Mouse (Mus musculus) lung, postnatal 0 days (tissue): ENCODE results near the gene Ttc7. TPM values are rescaled to one million over a fixed set of nuclear protein-coding genes. Genes with fewer than 3 reads are reported as not detected.
A peak's percentile ranks its signal among the peaks of the same experiment; 100 is the strongest.

Source experiments
- ATAC-seq: fragments of 200-750 bp; cut with Nextera tagmentation; 2 replicates; pipeline ENCODE4 v1.8.0; 2017; ENCODE audit warnings: moderate library complexity
- DNase-seq: peaks from one replicate; pipeline ENCODE4 v3.0.0-alpha.2; 2016; ENCODE audit warnings: low spot score
- H3K27ac ChIP-seq: fragments of 300-500 bp; sonication (generic); 2 replicates; pipeline ENCODE4 v1.5.1; 2014; ENCODE audit warnings: antibody characterized with exemption, mild to moderate bottlenecking, low read length, mixed read lengths
- H3K27me3 ChIP-seq: fragments of 300-500 bp; sonication (generic); replicated peaks from 2 replicates; pipeline ENCODE4 v1.6.1; 2014; ENCODE audit warnings: low read length, mixed read lengths; ENCODE audit not compliant: insufficient read depth
- H3K36me3 ChIP-seq: fragments of 300-500 bp; sonication (generic); 2 replicates; pipeline ENCODE4 v1.6.1; 2014; ENCODE audit warnings: low read length, mixed read lengths; ENCODE audit not compliant: insufficient read depth
- H3K4me1 ChIP-seq: fragments of 300-500 bp; sonication (generic); 2 replicates; pipeline ENCODE4 v1.6.1; 2014; ENCODE audit warnings: antibody characterized with exemption, low read depth, low read length, mixed read lengths; ENCODE audit not compliant: insufficient read depth
- H3K4me2 ChIP-seq: fragments of 300-500 bp; sonication (generic); replicated peaks from 2 replicates; pipeline ENCODE4 v1.6.1; 2014; ENCODE audit warnings: low read depth, mild to moderate bottlenecking, low read length, moderate library complexity, mixed read lengths
- H3K4me3 ChIP-seq: fragments of 300-500 bp; sonication (generic); 2 replicates; pipeline ENCODE4 v1.5.1; 2014; ENCODE audit warnings: low read depth, low read length
- H3K9ac ChIP-seq: fragments of 300-500 bp; sonication (generic); replicated peaks from 2 replicates; pipeline ENCODE4 v1.6.1; 2014; ENCODE audit warnings: low read depth, mild to moderate bottlenecking
- H3K9me3 ChIP-seq: fragments of 300-500 bp; sonication (generic); 2 replicates; pipeline ENCODE4 v1.6.1; 2016; ENCODE audit warnings: low read length, mixed read lengths
- CTCF ChIP-seq: IDR thresholded peaks from 2 replicates; pipeline ENCODE4 v1.5.1; 2016; ENCODE audit warnings: antibody characterized with exemption, mild to moderate bottlenecking
- EP300 ChIP-seq: IDR thresholded peaks from 2 replicates; pipeline ENCODE4 v1.6.1; 2016; ENCODE audit warnings: antibody characterized with exemption, mild to moderate bottlenecking, control low read depth
- WGBS: fragments of 180-500 bp; shearing (Covaris S2); extraction: QIAGEN DNeasy Blood & Tissue Kit; methylation state at CpG from one replicate; pipeline ENCODE4 v1.1.7; 2014; 5-methylcytosine and 5-hydroxymethylcytosine counted together
- polyA plus RNA-seq: library from polyadenylated mRNA; unstranded; fragments of >200 nt; fragmentation: Nextera tagmentation; extraction: Ambion mirVana; gene quantifications from 2 replicates; pipeline ENCODE4 v1.2.1, GENCODE M21; 2015

The Ttc7 gene
- polyA plus RNA-seq, 1 experiment from 2014 or later, result 16.4 TPM

DNA sequence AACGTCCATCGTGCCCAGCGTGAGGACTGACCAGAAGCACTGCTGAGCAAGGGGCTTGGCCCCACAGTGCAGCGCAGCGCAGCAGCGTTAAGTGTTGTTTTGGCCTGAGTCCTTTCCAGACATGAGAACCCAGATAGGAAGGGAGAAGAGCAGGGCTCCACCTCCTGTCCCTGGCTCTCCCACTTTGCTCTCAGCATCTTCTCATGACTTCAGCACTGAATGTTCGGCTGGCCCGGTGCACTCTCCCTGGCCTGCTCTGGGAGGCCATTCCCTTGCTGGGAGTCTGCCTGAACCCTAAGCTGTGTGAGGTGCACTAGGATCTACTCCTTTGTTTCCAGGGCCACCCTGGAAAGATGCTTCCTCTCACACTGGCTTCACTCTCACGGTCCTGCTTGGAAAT lies 65.7 kb downstream of the Ttc7 start:
- Histone ChIP-seq H3K27ac (no peak overlapping the region), H3K4me1 (peaks cover 6% of the 10 kb centered on the region; the same call in 1 of the 2 replicates), H3K4me3 (no peak overlapping the region), H3K9ac (no peak overlapping the region), H3K27me3 (no peaks in the 10 kb centered on the region), H3K4me2 (no peak overlapping the region), H3K36me3 (no peaks in the 10 kb centered on the region), H3K9me3 (no peaks in the 10 kb centered on the region)
- DNase-seq, result no peak
- TF ChIP-seq CTCF (no peak), EP300 (no peak)
- 43% methylated on average over 9 of the region's 9 CpGs for WGBS
- no peak for ATAC-seq

- no peak for DNase-seq
- Histone ChIP-seq H3K4me2 (no peak overlapping the region), H3K4me3 (no peak overlapping the region), H3K9me3 (no peaks in the 10 kb centered on the region), H3K36me3 (no peaks in the 10 kb centered on the region), H3K4me1 (peaks cover 6% of the 10 kb centered on the region; the same call in 1 of the 2 replicates), H3K9ac (no peak overlapping the region), H3K27ac (no peak overlapping the region), H3K27me3 (no peaks in the 10 kb centered on the region)
- peak; percentile 41 for TF ChIP-seq CTCF
- TF ChIP-seq EP300, result no peak
- WGBS, result 39% methylated on average over 9 of the region's 9 CpGs
- no peak for ATAC-seq
Observed at GRCm38 (mm10) chr17:87349069-87349468, 66.4 kb downstream of the Ttc7 start.

DNA sequence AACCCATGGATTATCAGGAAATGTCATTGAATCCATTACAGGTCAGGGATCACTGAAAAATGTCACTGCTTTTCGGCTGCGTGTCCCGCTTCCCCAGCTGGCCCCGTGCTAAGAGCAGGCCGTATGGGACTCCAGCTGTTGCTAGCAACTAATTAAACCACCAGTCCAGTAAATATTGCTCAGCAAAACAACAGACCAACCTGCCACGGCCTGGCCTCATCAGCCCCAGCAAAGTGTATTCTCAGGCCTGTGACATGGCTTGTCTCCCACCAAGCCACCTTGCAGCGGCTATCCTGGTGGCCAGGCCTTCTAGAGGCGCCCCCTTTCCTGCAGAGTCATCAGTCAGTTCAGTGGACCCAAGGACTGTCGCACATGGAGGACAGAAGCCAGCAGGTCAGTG lies 66.9 kb downstream of the Ttc7 start:
- H3K27me3 ChIP-seq, result no peaks in the 10 kb centered on the region
- no peaks in the 10 kb centered on the region for H3K9me3 ChIP-seq
- H3K36me3 ChIP-seq, result no peaks in the 10 kb centered on the region
- H3K4me2 ChIP-seq, result no peak overlapping the region
- no peak overlapping the region for H3K4me3 ChIP-seq
- no peak for TF ChIP-seq EP300
- TF ChIP-seq CTCF, result no peak
- H3K9ac ChIP-seq, result no peak overlapping the region
- ATAC-seq (no peak), DNase-seq (no peak)
- peaks cover 6% of the 10 kb centered on the region; the same call in 1 of the 2 replicates for H3K4me1 ChIP-seq
- WGBS, result 92% methylated on average over 9 of the region's 9 CpGs
- no peak overlapping the region for H3K27ac ChIP-seq

GRCm38 (mm10) chr17:87350471-87351240 lies 68.0 kb downstream of the Ttc7 start:
- TF ChIP-seq CTCF (no peak), EP300 (no peak)
- peak; percentile 56 for ATAC-seq
- no peak overlapping the region for H3K9ac ChIP-seq
- no peak overlapping the region for H3K4me2 ChIP-seq
- no peaks in the 10 kb centered on the region for H3K36me3 ChIP-seq
- H3K4me3 ChIP-seq, result no peak overlapping the region
- DNase-seq, result peak; percentile 68
- H3K27me3 ChIP-seq, result no peaks in the 10 kb centered on the region
- H3K9me3 ChIP-seq, result no peaks in the 10 kb centered on the region
- no peak overlapping the region for H3K27ac ChIP-seq
- H3K4me1 ChIP-seq, result peaks cover 6% of the 10 kb centered on the region; the same call in 1 of the 2 replicates
- WGBS, result 59% methylated on average over 13 of the region's 13 CpGs

DNA sequence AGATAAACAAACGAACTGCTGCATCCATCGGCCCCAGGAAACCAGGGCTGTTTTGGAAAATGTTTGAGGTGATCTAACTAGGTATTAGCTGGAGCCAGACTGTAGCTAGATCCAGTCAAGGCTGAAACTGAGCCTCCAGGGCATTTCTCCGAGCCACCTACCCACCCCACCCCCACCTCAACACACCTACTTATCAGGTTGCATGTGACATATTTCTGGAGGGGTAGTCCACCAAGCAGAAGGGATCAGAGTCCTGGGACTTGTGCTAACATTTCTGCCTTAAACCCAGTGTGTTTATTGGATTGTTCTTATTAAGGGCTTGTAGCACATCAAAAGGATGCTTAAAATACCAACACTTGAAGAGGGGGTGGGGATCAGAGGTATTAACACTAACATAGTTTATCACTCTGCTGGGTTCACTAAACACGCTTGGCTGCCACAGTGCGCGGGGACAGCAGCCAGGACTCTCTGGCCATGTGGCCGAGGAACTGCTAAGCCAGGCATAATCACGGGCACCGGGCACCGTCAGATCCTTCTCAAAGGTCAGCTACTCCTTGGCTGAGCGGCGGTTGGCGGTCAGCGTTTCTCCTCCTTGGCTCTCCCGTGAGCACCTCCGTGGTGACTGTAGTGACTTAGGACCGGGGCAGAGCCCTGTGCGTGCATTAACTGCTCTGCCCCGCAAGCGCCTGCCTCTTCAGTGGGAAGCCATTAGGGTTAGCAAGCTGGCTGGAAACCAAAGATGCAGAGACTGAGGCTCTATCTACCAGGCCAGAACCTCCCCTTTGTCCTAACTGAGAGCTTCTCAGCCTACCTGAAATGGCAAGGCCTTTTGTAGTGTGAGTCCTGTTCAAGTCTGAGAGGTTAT lies 68.8 kb downstream of the Ttc7 start:
- 22% methylated on average over 20 of the region's 20 CpGs for WGBS
- H3K4me2 ChIP-seq, result no peak overlapping the region
- TF ChIP-seq EP300 (no peak), CTCF (no peak)
- no peaks in the 10 kb centered on the region for H3K36me3 ChIP-seq
- DNase-seq (peak; percentile 51), ATAC-seq (peak; percentile 60)
- H3K27ac ChIP-seq, result no peak overlapping the region
- no peak overlapping the region for H3K4me3 ChIP-seq
- H3K9me3 ChIP-seq, result no peaks in the 10 kb centered on the region
- H3K27me3 ChIP-seq, result no peaks in the 10 kb centered on the region
- no peak overlapping the region for H3K9ac ChIP-seq
- peaks cover 6% of the 10 kb centered on the region; the same call in 1 of the 2 replicates for H3K4me1 ChIP-seq

DNA sequence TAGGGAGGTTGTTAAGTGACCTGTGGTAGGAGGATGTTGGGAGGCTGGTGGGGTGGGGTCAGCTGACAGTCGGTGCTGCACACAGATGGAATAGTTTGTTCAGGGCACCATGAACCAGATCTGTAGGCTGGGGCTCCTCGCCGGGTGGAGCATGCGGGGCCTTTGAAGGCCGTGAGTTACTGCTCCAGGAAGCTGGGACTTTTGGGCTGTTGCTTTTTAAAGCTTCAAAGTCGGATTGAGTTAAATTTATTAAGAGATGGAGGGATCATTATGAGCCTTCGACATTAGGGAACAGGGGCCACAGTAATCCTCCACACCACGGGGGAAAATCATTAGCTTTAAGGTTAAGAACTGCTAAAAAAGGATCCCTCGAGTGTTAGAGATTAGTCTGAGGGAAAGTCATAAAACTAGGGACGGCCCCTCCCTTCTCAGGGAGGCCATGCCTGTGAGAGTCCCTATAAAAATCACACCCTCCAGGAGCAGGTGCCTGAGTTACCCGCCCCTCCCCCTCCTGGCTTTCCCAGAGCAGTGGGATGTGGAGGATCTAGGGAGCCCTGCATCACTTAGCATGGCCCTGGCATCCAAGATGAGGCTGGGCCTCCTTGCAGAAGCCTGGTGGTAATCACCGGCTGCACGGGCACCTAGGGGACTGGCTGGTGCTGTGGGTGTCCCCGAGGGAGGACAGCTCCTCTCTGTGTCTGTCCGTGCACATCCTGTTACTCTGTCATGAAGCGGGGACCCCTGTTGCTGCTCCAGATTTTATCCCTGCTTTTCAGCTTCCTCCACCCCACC lies 69.6 kb downstream of the Ttc7 start:
- no peaks in the 10 kb centered on the region for H3K36me3 ChIP-seq
- WGBS, result 58% methylated on average over 16 of the region's 16 CpGs
- H3K4me1 ChIP-seq, result peaks cover 6% of the 10 kb centered on the region; the same call in 1 of the 2 replicates
- DNase-seq, result no peak
- H3K4me2 ChIP-seq, result no peak overlapping the region
- no peak overlapping the region for H3K4me3 ChIP-seq
- H3K9ac ChIP-seq, result no peak overlapping the region
- no peak for ATAC-seq
- H3K27ac ChIP-seq, result no peak overlapping the region
- TF ChIP-seq CTCF (no peak), EP300 (no peak)
- H3K9me3 ChIP-seq, result no peaks in the 10 kb centered on the region
- H3K27me3 ChIP-seq, result no peaks in the 10 kb centered on the region
